In genomic region chr16:11530466-11531194, GRCm38 (mm10) we compare ENCODE assay signal across 13 mouse cellular contexts.
DNase-seq lines count a peak whose midpoint lies in the region; ATAC-seq lines count a peak whose summit lies in the region.
"Had no signal": no experiment of that assay in that cellular context is flagged by ENCODE, and none has a peak within 500 bp of the region (broad histone marks: within the 10 kb centered on the region; RNA-seq: fewer than 3 reads in every experiment).

No protein-coding gene starts in this region.

- 0 out of 2 replicates have a peak, but pooled peaks have one; percentile 7 for ATAC-seq in heart, embryonic 14.5 days (ENCODE audit: insufficient number of reproducible peaks, insufficient read depth, low FRiP score, low read depth)
- ATAC-seq in intestine, embryonic 15.5 days: no peak

- H3K27me3 ChIP-seq in heart, embryonic 14.5 days (ENCODE audit: control insufficient read depth, insufficient read depth, low read length): no peaks in the 10 kb centered on the region
- H3K27me3 ChIP-seq in intestine, embryonic 15.5 days (replicated peaks): no peaks in the 10 kb centered on the region
- H3K27me3 ChIP-seq: lung, embryonic 15.5 days; stomach, embryonic 15.5 days had no signal

- H3K9me3 ChIP-seq in heart, embryonic 14.5 days (ENCODE audit: control insufficient read depth, low read length): no peaks in the 10 kb centered on the region
- H3K9me3 ChIP-seq in intestine, embryonic 15.5 days: no peaks in the 10 kb centered on the region
- H3K9me3 ChIP-seq: lung, embryonic 15.5 days; stomach, embryonic 15.5 days had no signal

- 34% methylated on average over 13 of the region's 13 CpGs for WGBS in heart, embryonic 14.5 days
- WGBS in intestine, embryonic 15.5 days: 50% methylated on average over 13 of the region's 13 CpGs

- H3K4me1 ChIP-seq in heart, embryonic 14.5 days (ENCODE audit: control insufficient read depth in 2 of 2, insufficient read depth in 2 of 2, low read length in 2 of 2): peaks cover 19 to 21% of the 10 kb centered on the region in 2 experiments
- H3K4me1 ChIP-seq in intestine, embryonic 15.5 days (replicated peaks): no peaks in the 10 kb centered on the region; the same call in 1 of the 2 replicates
- H3K4me1 ChIP-seq: lung, embryonic 15.5 days had no signal

- DNase-seq in cerebellum, adult 11 months: peak; percentile 31
- DNase-seq in cerebellum, postnatal 4 days (ENCODE audit: low spot score in 2 of 2): no peak
- DNase-seq in heart, postnatal 4 days: no peak
- peak; percentile 36 for DNase-seq in Muller cell, postnatal 12 days (ENCODE audit: inconsistent ontology term)
- peak; percentile 43 to 68 for DNase-seq in cerebellum, postnatal 10 days
- DNase-seq in urinary bladder, adult 18-20 months (ENCODE audit: low spot score in 2 of 2): no peak
- DNase-seq: adrenal gland, postnatal 36 days; kidney, adult 9 months had no signal

- no peak overlapping the region for H3K27ac ChIP-seq in heart, embryonic 14.5 days (replicated peaks in 1 of 2; ENCODE audit: control insufficient read depth in 1 of 2, insufficient read depth in 1 of 2, low read depth in 2 of 2, low read length in 2 of 2)
- H3K27ac ChIP-seq in intestine, embryonic 15.5 days: no peak overlapping the region
- H3K27ac ChIP-seq: lung, embryonic 15.5 days; stomach, embryonic 15.5 days had no signal

- no peak overlapping the region for H3K4me2 ChIP-seq in heart, embryonic 14.5 days (ENCODE audit: low read length)
- H3K4me2 ChIP-seq in intestine, embryonic 15.5 days (replicated peaks): no peak overlapping the region
- H3K4me2 ChIP-seq: liver, embryonic 11.5 days; lung, embryonic 15.5 days; stomach, embryonic 15.5 days had no signal

- no peak overlapping the region; the same call in 1 of the 2 replicates for H3K9ac ChIP-seq in heart, embryonic 14.5 days (ENCODE audit: low read length)
- H3K9ac ChIP-seq in intestine, embryonic 15.5 days: no peak overlapping the region
- H3K9ac ChIP-seq: lung, embryonic 15.5 days; stomach, embryonic 15.5 days had no signal

- H3K4me3 ChIP-seq in heart, embryonic 14.5 days (ENCODE audit: control insufficient read depth in 1 of 2, insufficient read depth in 1 of 2, low read depth in 1 of 2, low read length in 2 of 2): no peak overlapping the region
- no peak overlapping the region for H3K4me3 ChIP-seq in intestine, embryonic 15.5 days (replicated peaks)
- H3K4me3 ChIP-seq: lung, embryonic 15.5 days; stomach, embryonic 15.5 days had no signal

- H3K36me3 ChIP-seq in heart, embryonic 14.5 days (ENCODE audit: control insufficient read depth, insufficient read depth, low read length): no peaks in the 10 kb centered on the region
- H3K36me3 ChIP-seq in intestine, embryonic 15.5 days: no peaks in the 10 kb centered on the region
- H3K36me3 ChIP-seq: lung, embryonic 15.5 days; stomach, embryonic 15.5 days had no signal

Comparison
In these comparisons a context has a peak if more than half of its experiments do, and no peak if none do; other contexts are left out.
1. DNase-seq: peak in cerebellum, adult 11 months (single experiment), Muller cell, postnatal 12 days (single experiment) and cerebellum, postnatal 10 days (2 of 2); none in cerebellum, postnatal 4 days (0 of 2), heart, postnatal 4 days (single experiment) and urinary bladder, adult 18-20 months (0 of 2).